Mouse (Mus musculus) frontal cortex, postnatal 25 days (tissue): ENCODE results near the gene Cox4i2.

ENCODE experiments used
- DNase-seq, 2 experiments: peaks; one replicate each; pipeline ENCODE4 v3.0.0; 2022; ENCODE audit warnings: low spot score in 2 of 2

Gene Cox4i2

GRCm38 (mm10) chr2:152734984-152735383 lies 19.0 kb upstream of the Cox4i2 start:
- DNase-seq, result peak; percentile 67 to 85

GRCm38 (mm10) chr2:152736090-152736601 lies 17.8 kb upstream of the Cox4i2 start, which contains the start of gene Id1:
Gene Id1, plus strand, starts transcription at chr2:152736251.
- peak; percentile 49 to 62 for DNase-seq

- no peak for DNase-seq
These were observed 17.2 kb upstream of the Cox4i2 start for GRCm38 (mm10) chr2:152736748-152737147.

- DNase-seq, result no peak
These were observed 16.4 kb upstream of the Cox4i2 start for GRCm38 (mm10) chr2:152737306-152738221.

- no peak for DNase-seq
These were observed 15.6 kb upstream of the Cox4i2 start for GRCm38 (mm10) chr2:152738341-152738740.

- DNase-seq, result no peak
These were observed 14.7 kb upstream of the Cox4i2 start for GRCm38 (mm10) chr2:152739031-152739841.

- DNase-seq, result no peak
These were observed 14.1 kb upstream of the Cox4i2 start for GRCm38 (mm10) chr2:152739842-152740260.

GRCm38 (mm10) chr2:152740490-152740889 lies 13.5 kb upstream of the Cox4i2 start:
- no peak for DNase-seq

- DNase-seq, result no peak
These were observed 12.6 kb upstream of the Cox4i2 start for GRCm38 (mm10) chr2:152741153-152742041.

- no peak for DNase-seq
These were observed 11.5 kb upstream of the Cox4i2 start for GRCm38 (mm10) chr2:152742435-152742834.

GRCm38 (mm10) chr2:152756474-152757393 lies 2.8 kb downstream of the Cox4i2 start:
- DNase-seq, result no peak

- no peak for DNase-seq
These were observed 3.5 kb downstream of the Cox4i2 start for GRCm38 (mm10) chr2:152757478-152757877.

- DNase-seq, result no peak
These were observed 4.4 kb downstream of the Cox4i2 start for GRCm38 (mm10) chr2:152758351-152758750.

GRCm38 (mm10) chr2:152763310-152763709 lies 9.3 kb downstream of the Cox4i2 start:
- no peak for DNase-seq

GRCm38 (mm10) chr2:152764172-152765044 lies 10.4 kb downstream of the Cox4i2 start:
- no peak for DNase-seq

GRCm38 (mm10) chr2:152765045-152765674 lies 11.2 kb downstream of the Cox4i2 start:
- DNase-seq, result no peak

GRCm38 (mm10) chr2:152766387-152767123 lies 12.6 kb downstream of the Cox4i2 start:
- DNase-seq, result peak; percentile 85 to 90
